Mouse (Mus musculus) heart, postnatal 0 days (tissue): Measurements from ENCODE around the gene Urgcp. TPM values are rescaled to one million over a fixed set of nuclear protein-coding genes. Genes with fewer than 3 reads are reported as not detected.

Experiments
- ATAC-seq: fragments of 200-750 bp; cut with Nextera tagmentation; 2 replicates; pipeline ENCODE4 v1.8.0; 2017; ENCODE audit warnings: low read depth, moderate number of reproducible peaks, moderate library complexity; ENCODE audit not compliant: insufficient read depth
- DNase-seq: peaks from one replicate; pipeline ENCODE4 v3.0.0-alpha.2; 2016; ENCODE audit warnings: low spot score
- H3K27ac ChIP-seq: fragments of 300-500 bp; sonication (generic); 2 replicates; pipeline ENCODE4 v1.5.1; 2014; ENCODE audit warnings: low read depth, mild to moderate bottlenecking
- H3K27me3 ChIP-seq: fragments of 300-500 bp; sonication (generic); 2 replicates; pipeline ENCODE4 v1.6.1; 2014; ENCODE audit warnings: low read length, mixed read lengths; ENCODE audit not compliant: control insufficient read depth, insufficient read depth
- H3K36me3 ChIP-seq: fragments of 300-500 bp; sonication (generic); replicated peaks from 2 replicates; pipeline ENCODE4 v1.6.1; 2014; ENCODE audit warnings: low read length, mixed read lengths; ENCODE audit not compliant: control insufficient read depth, insufficient read depth
- H3K4me1 ChIP-seq: fragments of 300-500 bp; sonication (generic); 2 replicates; pipeline ENCODE4 v1.6.1; 2014; ENCODE audit warnings: antibody characterized with exemption; ENCODE audit not compliant: control insufficient read depth, insufficient read depth
- H3K4me2 ChIP-seq: fragments of 300-500 bp; sonication (generic); 2 replicates; pipeline ENCODE4 v1.6.1; 2014; ENCODE audit warnings: low read depth, mild to moderate bottlenecking, low read length, moderate library complexity
- H3K4me3 ChIP-seq: fragments of 300-500 bp; sonication (generic); 2 replicates; pipeline ENCODE4 v1.5.1; 2014; ENCODE audit warnings: low read depth, low read length
- H3K9ac ChIP-seq: fragments of 300-500 bp; sonication (generic); replicated peaks from 2 replicates; pipeline ENCODE4 v1.6.1; 2014; ENCODE audit warnings: low read depth, low read length, mixed read lengths
- H3K9me3 ChIP-seq: fragments of 300-500 bp; sonication (generic); replicated peaks from 2 replicates; pipeline ENCODE4 v1.6.1; 2016; ENCODE audit warnings: low read length; ENCODE audit not compliant: control insufficient read depth
- CTCF ChIP-seq: IDR thresholded peaks from 2 replicates; pipeline ENCODE4 v1.5.1; 2016; ENCODE audit warnings: antibody characterized with exemption, control low read depth, low read depth
- EP300 ChIP-seq: IDR thresholded peaks from 2 replicates; pipeline ENCODE4 v1.6.1; 2016; ENCODE audit warnings: antibody characterized with exemption, low read depth
- WGBS: fragments of 180-500 bp; shearing (Covaris S2); extraction: QIAGEN DNeasy Blood & Tissue Kit; methylation state at CpG from one replicate; pipeline ENCODE4 v1.1.7; 2014; 5-methylcytosine and 5-hydroxymethylcytosine counted together
- polyA plus RNA-seq: library from polyadenylated mRNA; unstranded; fragments of >200 nt; fragmentation: Nextera tagmentation; extraction: Ambion mirVana; gene quantifications from 2 replicates; pipeline ENCODE4 v1.2.1, GENCODE M21; 2015
- total RNA-seq: library from RNA; depleted of rRNA; stranded (reverse); fragments of >200 nt; gene quantifications from 2 replicates; pipeline ENCODE4 v1.2.3, GENCODE M21; 2014; ENCODE audit warnings: low replicate concordance

The Urgcp gene
- total and polyA plus RNA-seq, 2 experiments from 2014 or later, result 38.0 to 71.3 TPM

- ATAC-seq, result no peak
- peaks cover 36% of the 10 kb centered on the region for H3K4me1 ChIP-seq
- H3K9ac ChIP-seq, result peak overlapping the region; percentile 100
- peak overlapping the region; percentile 71 for H3K27ac ChIP-seq
- H3K27me3 ChIP-seq, result no peaks in the 10 kb centered on the region
- DNase-seq, result no peak
- H3K4me2 ChIP-seq, result peak overlapping the region; percentile 28; the same call in 1 of the 2 replicates
- H3K4me3 ChIP-seq, result no peak overlapping the region
- H3K36me3 ChIP-seq, result 0 out of 2 replicates have a peak, but pooled peaks cover 3% of the 10 kb centered on the region
- TF ChIP-seq CTCF (no peak), EP300 (no peak)
- WGBS, result 44% methylated on average over 5 of the region's 5 CpGs
- no peaks in the 10 kb centered on the region for H3K9me3 ChIP-seq
Observed at GRCm38 (mm10) chr11:5738888-5739632, 23.1 kb downstream of the Urgcp start.

- TF ChIP-seq EP300 (no peak), CTCF (no peak)
- no peak overlapping the region for H3K4me3 ChIP-seq
- ATAC-seq (no peak), DNase-seq (no peak)
- H3K36me3 ChIP-seq, result 0 out of 2 replicates have a peak, but pooled peaks cover 5% of the 10 kb centered on the region
- H3K9ac ChIP-seq, result no peak overlapping the region
- no peak overlapping the region for H3K4me2 ChIP-seq
- 35% methylated on average over 5 of the region's 5 CpGs for WGBS
- H3K9me3 ChIP-seq, result no peaks in the 10 kb centered on the region
- H3K4me1 ChIP-seq, result peaks cover 43% of the 10 kb centered on the region
- no peaks in the 10 kb centered on the region for H3K27me3 ChIP-seq
- no peak overlapping the region for H3K27ac ChIP-seq
Observed at GRCm38 (mm10) chr11:5737137-5737536, 25.0 kb downstream of the Urgcp start.

GRCm38 (mm10) chr11:5734323-5734722, 27.9 kb downstream of the Urgcp start:
- peaks cover 40% of the 10 kb centered on the region for H3K4me1 ChIP-seq
- WGBS, result 76% methylated on average over 4 of the region's 4 CpGs

DNA sequence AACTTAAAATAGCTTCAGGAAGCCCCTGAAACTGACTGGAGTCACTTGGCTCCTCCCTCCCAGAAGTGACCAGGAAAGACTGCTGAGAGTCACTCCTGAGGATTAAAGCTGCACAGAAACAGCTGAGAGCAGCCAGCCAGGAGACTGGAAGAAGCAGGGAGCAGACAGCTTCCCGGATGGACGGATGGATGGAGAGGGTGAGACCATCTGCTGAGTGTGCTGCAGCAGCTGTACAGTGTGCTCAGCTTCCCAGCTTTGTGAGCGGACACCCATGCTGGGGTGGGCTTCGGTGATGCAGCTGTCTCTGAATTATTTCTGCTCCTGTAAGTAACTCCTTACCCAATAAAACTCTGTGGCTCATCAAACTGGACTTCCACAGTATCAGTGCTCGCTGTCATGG, 29.8 kb downstream of the Urgcp start:
- Histone ChIP-seq H3K9me3 (no peaks in the 10 kb centered on the region), H3K27ac (no peak overlapping the region), H3K4me1 (peaks cover 26% of the 10 kb centered on the region), H3K4me2 (no peak overlapping the region), H3K36me3 (0 out of 2 replicates have a peak, but pooled peaks cover 9% of the 10 kb centered on the region), H3K27me3 (no peaks in the 10 kb centered on the region), H3K9ac (no peak overlapping the region), H3K4me3 (no peak overlapping the region)
- DNase-seq (no peak), ATAC-seq (no peak)
- TF ChIP-seq EP300 (no peak), CTCF (no peak)
- 70% methylated on average over 5 of the region's 5 CpGs for WGBS

More at GRCm38 (mm10) chr11:5734323-5734722, 27.9 kb downstream of the Urgcp start:
- H3K9ac ChIP-seq, result no peak overlapping the region; the same call in 1 of the 2 replicates
- TF ChIP-seq EP300 (no peak), CTCF (no peak)
- 0 out of 2 replicates have a peak, but pooled peaks cover 9% of the 10 kb centered on the region for H3K36me3 ChIP-seq
- H3K4me2 ChIP-seq, result no peak overlapping the region
- no peaks in the 10 kb centered on the region for H3K9me3 ChIP-seq
- DNase-seq (no peak), ATAC-seq (no peak)
- H3K4me3 ChIP-seq, result no peak overlapping the region
- H3K27ac ChIP-seq, result 0 out of 2 replicates have a peak overlapping the region, but pooled peaks have one; percentile 11
- no peaks in the 10 kb centered on the region for H3K27me3 ChIP-seq

DNA sequence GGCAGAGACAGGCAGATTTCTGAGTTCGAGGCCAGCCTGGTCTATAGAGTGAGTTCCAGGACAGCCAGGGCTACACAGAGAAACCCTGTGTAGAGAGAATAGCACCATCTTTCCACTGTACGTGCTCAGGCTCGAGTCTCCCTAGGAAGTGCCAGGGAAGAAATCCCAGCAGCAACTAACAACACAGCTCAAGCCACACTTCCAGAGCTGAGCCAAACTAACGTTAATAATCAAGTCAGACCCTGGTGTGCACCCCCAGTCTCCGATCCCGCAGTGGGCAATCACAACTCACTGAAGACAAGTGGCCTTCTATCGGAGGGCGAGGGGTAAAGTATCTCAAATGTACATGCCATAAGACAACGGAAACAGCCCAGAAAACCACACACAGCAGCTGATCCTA, 32.6 kb downstream of the Urgcp start:
- Histone ChIP-seq H3K9ac (no peak overlapping the region), H3K36me3 (peaks cover 9% of the 10 kb centered on the region; the same call in 1 of the 2 replicates), H3K27ac (no peak overlapping the region), H3K4me3 (no peak overlapping the region), H3K4me1 (peaks cover 13% of the 10 kb centered on the region), H3K4me2 (no peak overlapping the region), H3K9me3 (no peaks in the 10 kb centered on the region), H3K27me3 (no peaks in the 10 kb centered on the region)
- TF ChIP-seq CTCF (no peak), EP300 (no peak)
- DNase-seq, result no peak
- no peak for ATAC-seq
- WGBS, result 86% methylated on average over 9 of the region's 9 CpGs
